Comparison of ENCODE assay signal across 24 mouse cellular contexts in genomic region chr2:127919740-127920139, GRCm38 (mm10).
"Had no signal": no experiment of that assay in that cellular context is flagged by ENCODE, and none has a peak within 500 bp of the region (broad histone marks: within the 10 kb centered on the region; RNA-seq: fewer than 3 reads in every experiment).

No protein-coding gene starts in this region.

- H3K4me2 ChIP-seq: kidney, embryonic 15.5 days; limb, embryonic 12.5 days; limb, embryonic 15.5 days; liver, embryonic 12.5 days; liver, embryonic 15.5 days; lung, embryonic 15.5 days; midbrain, embryonic 12.5 days; midbrain, embryonic 15.5 days; neural tube, embryonic 13.5 days; stomach, embryonic 15.5 days had no signal

- H3K9ac ChIP-seq: kidney, embryonic 15.5 days; limb, embryonic 12.5 days; limb, embryonic 15.5 days; liver, embryonic 12.5 days; liver, embryonic 15.5 days; lung, embryonic 15.5 days; midbrain, embryonic 12.5 days; midbrain, embryonic 15.5 days; neural tube, embryonic 13.5 days; stomach, embryonic 15.5 days had no signal

- ATAC-seq: hindbrain, postnatal 0 days; inflammation-experienced regulatory T-cells, adult 6 months; intestine, embryonic 16.5 days; liver, embryonic 12.5 days; midbrain, embryonic 15.5 days had no signal

- H3K27me3 ChIP-seq: kidney, embryonic 15.5 days; limb, embryonic 12.5 days; limb, embryonic 15.5 days; liver, embryonic 12.5 days; liver, embryonic 15.5 days; lung, embryonic 15.5 days; midbrain, embryonic 12.5 days; midbrain, embryonic 15.5 days; neural tube, embryonic 13.5 days; stomach, embryonic 15.5 days had no signal

- DNase-seq: kidney, adult 18-20 months; kidney, postnatal 14 days; layer of hippocampus, postnatal 36 days; left cerebral cortex, postnatal 4 days; retina, postnatal 1 day; right cerebral cortex, postnatal 25 days; spleen, adult 18-20 months; thymus, postnatal 25 days had no signal

- H3K27ac ChIP-seq: hindbrain, postnatal 0 days; kidney, embryonic 15.5 days; layer of hippocampus, adult 2 months; left cerebral cortex, adult 2 months; limb, embryonic 12.5 days; limb, embryonic 15.5 days; liver, embryonic 12.5 days; liver, embryonic 15.5 days; lung, embryonic 15.5 days; macrophage; midbrain, embryonic 12.5 days; midbrain, embryonic 15.5 days; neural tube, embryonic 13.5 days; stomach, embryonic 15.5 days had no signal

- H3K4me1 ChIP-seq: liver, embryonic 15.5 days; lung, embryonic 15.5 days; midbrain, embryonic 12.5 days; midbrain, embryonic 15.5 days; neural tube, embryonic 13.5 days had no signal

- H3K36me3 ChIP-seq: kidney, embryonic 15.5 days; limb, embryonic 12.5 days; limb, embryonic 15.5 days; liver, embryonic 12.5 days; liver, embryonic 15.5 days; lung, embryonic 15.5 days; midbrain, embryonic 12.5 days; midbrain, embryonic 15.5 days; neural tube, embryonic 13.5 days; stomach, embryonic 15.5 days had no signal

- H3K9me3 ChIP-seq: kidney, embryonic 15.5 days; limb, embryonic 12.5 days; limb, embryonic 15.5 days; liver, embryonic 12.5 days; liver, embryonic 15.5 days; lung, embryonic 15.5 days; midbrain, embryonic 12.5 days; midbrain, embryonic 15.5 days; neural tube, embryonic 13.5 days; stomach, embryonic 15.5 days had no signal

- H3K4me3 ChIP-seq: kidney, embryonic 15.5 days; layer of hippocampus, adult 2 months; left cerebral cortex, adult 2 months; limb, embryonic 12.5 days; limb, embryonic 15.5 days; liver, embryonic 12.5 days; liver, embryonic 15.5 days; lung, embryonic 15.5 days; midbrain, embryonic 12.5 days; midbrain, embryonic 15.5 days; neural tube, embryonic 13.5 days; stomach, embryonic 15.5 days had no signal
